ENCODE assay signal across 8 mouse cellular contexts in genomic region chr5:76183043-76183749, GRCm38 (mm10). TPM values are rescaled to one million over a fixed set of nuclear protein-coding genes. Genes with fewer than 3 reads are reported as not detected.
A peak's percentile ranks its signal among the peaks of the same experiment; 100 is the strongest.
DNase-seq lines count a peak whose midpoint lies in the region; ATAC-seq and TF ChIP-seq lines count a peak whose summit lies in the region.

No protein-coding gene starts in this region.

- H3K4me1 ChIP-seq in heart, postnatal 0 days (ENCODE audit: control insufficient read depth, insufficient read depth) = peaks cover 18% of the 10 kb centered on the region
- H3K4me1 ChIP-seq in MEL (ENCODE audit: control insufficient read depth in 1 of 2, insufficient read depth in 2 of 2, low read length in 2 of 2) = peaks cover 10 to 23% of the 10 kb centered on the region in 2 experiments
- peaks cover 26% of the 10 kb centered on the region for H3K4me1 ChIP-seq in midbrain, embryonic 10.5 days

- peak overlapping the region; percentile 80 for H3K4me2 ChIP-seq in heart, postnatal 0 days (ENCODE audit: low read depth, low read length)

- no peak; the same call in 1 of the 2 replicates for ATAC-seq in heart, postnatal 0 days (ENCODE audit: insufficient read depth, low read depth)
- 0 out of 2 replicates have a peak, but pooled peaks have one; percentile 10 for ATAC-seq in granulocyte monocyte progenitor cell, adult 5-6 weeks (replicated peaks; ENCODE audit: poor library complexity, severe bottlenecking)

- peak overlapping the region; percentile 66 for H3K4me3 ChIP-seq in heart, postnatal 0 days (ENCODE audit: low read depth, low read length)
- H3K4me3 ChIP-seq in MEL (ENCODE audit: control insufficient read depth in 1 of 2, insufficient read depth in 1 of 2, low read depth in 2 of 2, low read length in 2 of 2) = peak overlapping the region; percentile 77 to 88
- peak overlapping the region; percentile 90 for H3K4me3 ChIP-seq in midbrain, embryonic 10.5 days

- no peaks in the 10 kb centered on the region for H3K9me3 ChIP-seq in heart, postnatal 0 days (replicated peaks; ENCODE audit: control insufficient read depth, low read length)
- no peaks in the 10 kb centered on the region for H3K9me3 ChIP-seq in MEL (replicated peaks; ENCODE audit: insufficient read depth, low read length)
- no peaks in the 10 kb centered on the region for H3K9me3 ChIP-seq in midbrain, embryonic 10.5 days (replicated peaks)

- H3K79me2 ChIP-seq in MEL (ENCODE audit: control insufficient read depth, insufficient read depth, low read length, poor library complexity) = peaks cover 33% of the 10 kb centered on the region

- intact Hi-C loops in heart, postnatal 36 days (cut with DNase I) = no loop called here

- no peak for TF ChIP-seq CTCF in heart, postnatal 0 days (IDR thresholded peaks at IDR 0.05; ENCODE audit: low read depth)
- TF ChIP-seq CTCF in MEL (IDR thresholded peaks at IDR 0.05 in 2 of 3, conservative IDR thresholded peaks at IDR 0.05 in 1 of 3; ENCODE audit: control insufficient read depth in 1 of 3, insufficient read depth in 1 of 3, low read depth in 2 of 3, low read length in 3 of 3, poor library complexity in 1 of 3, severe bottlenecking in 1 of 3) = no peak

- peak overlapping the region; percentile 91 for H3K27ac ChIP-seq in heart, postnatal 0 days (ENCODE audit: low read depth)
- no peak overlapping the region for H3K27ac ChIP-seq in MEL (ENCODE audit: control insufficient read depth, low read depth, low read length)
- H3K27ac ChIP-seq in midbrain, embryonic 10.5 days (replicated peaks) = peak overlapping the region; percentile 99

- no peak for TF ChIP-seq RAD21 in MEL (IDR thresholded peaks at IDR 0.05; ENCODE audit: low read depth, low read length)

- H3K9ac ChIP-seq in heart, postnatal 0 days (replicated peaks; ENCODE audit: low read depth, low read length) = peak overlapping the region; percentile 75; the same call in 1 of the 2 replicates
- H3K9ac ChIP-seq in MEL (ENCODE audit: control insufficient read depth, low read depth, low read length, poor library complexity, severe bottlenecking) = peak overlapping the region; percentile 57

- no peak for TF ChIP-seq EP300 in heart, postnatal 0 days (IDR thresholded peaks at IDR 0.05; ENCODE audit: low read depth)
- TF ChIP-seq EP300 in MEL (IDR thresholded peaks at IDR 0.05; ENCODE audit: low read depth in 1 of 2, low read length in 2 of 2) = peak in 1 of 2 experiments; percentile 26; a peak in 1 of 4 replicates

- TF ChIP-seq POLR2A in MEL (IDR thresholded peaks at IDR 0.05; ENCODE audit: control insufficient read depth in 1 of 2, insufficient read depth in 1 of 2, low read depth in 1 of 2, low read length in 2 of 2, poor library complexity in 1 of 2) = no peak

- H3K27me3 ChIP-seq in heart, postnatal 0 days (ENCODE audit: control insufficient read depth, insufficient read depth, low read length) = no peaks in the 10 kb centered on the region
- no peaks in the 10 kb centered on the region for H3K27me3 ChIP-seq in MEL (ENCODE audit: control insufficient read depth in 1 of 2, insufficient read depth in 2 of 2, low read length in 2 of 2)
- H3K27me3 ChIP-seq in midbrain, embryonic 10.5 days (ENCODE audit: low read depth, poor library complexity, severe bottlenecking) = peaks cover 12% of the 10 kb centered on the region

- no peak for DNase-seq in heart, postnatal 0 days (ENCODE audit: low spot score)
- no peak for DNase-seq in heart, postnatal 36 days
- peak; percentile 62 for DNase-seq in MEL (ENCODE audit: low read depth, low spot score)
- DNase-seq in midbrain, embryonic 10.5 days (ENCODE audit: low spot score) = no peak
- no peak for DNase-seq in right cerebral cortex, postnatal 10 days (ENCODE audit: low spot score in 2 of 2)
- no peak for DNase-seq in embryo, embryonic 9.5 days (ENCODE audit: extremely low spot score)
- DNase-seq in B cell, adult 2 months = no peak

- H3K36me3 ChIP-seq in heart, postnatal 0 days (replicated peaks; ENCODE audit: control insufficient read depth, insufficient read depth, low read length) = no peaks in the 10 kb centered on the region
- peaks cover 0 to 30% of the 10 kb centered on the region in 2 experiments; a peak in 3 of 4 replicates for H3K36me3 ChIP-seq in MEL (ENCODE audit: control insufficient read depth in 1 of 2, insufficient read depth in 2 of 2, low read length in 2 of 2)
- peaks cover 21% of the 10 kb centered on the region for H3K36me3 ChIP-seq in midbrain, embryonic 10.5 days

- 34% methylated on average over 17 of the region's 17 CpGs for WGBS in heart, postnatal 0 days
- WGBS in midbrain, embryonic 10.5 days = 43% methylated on average over 17 of the region's 17 CpGs

TF ChIP-seq in MEL, 35 proteins besides CTCF, POLR2A, EP300 and RAD21:
- no peak for TF ChIP-seq ZKSCAN1 (IDR thresholded peaks at IDR 0.05; ENCODE audit: low read depth, low read length)
- peak; percentile 91 for TF ChIP-seq ZNF384 (IDR thresholded peaks at IDR 0.05; ENCODE audit: low read depth, low read length)
- no peak for TF ChIP-seq MXI1 (IDR thresholded peaks at IDR 0.05; ENCODE audit: low read depth, low read length)
- no peak for TF ChIP-seq TAL1 (IDR thresholded peaks at IDR 0.05; ENCODE audit: low read length)
- TF ChIP-seq MYB (IDR thresholded peaks at IDR 0.05; ENCODE audit: low read depth, low read length) = no peak
- TF ChIP-seq CHD1 (IDR thresholded peaks at IDR 0.05; ENCODE audit: low read depth, low read length) = no peak
- TF ChIP-seq MYC (IDR thresholded peaks at IDR 0.05; ENCODE audit: low read depth, low read length) = peak; percentile 63; the same call in 1 of the 2 replicates
- TF ChIP-seq JUND (IDR thresholded peaks at IDR 0.05; ENCODE audit: low read depth, low read length) = no peak
- no peak; the same call in 1 of the 2 replicates for TF ChIP-seq ELF1 (IDR thresholded peaks at IDR 0.05; ENCODE audit: low read depth, low read length)
- TF ChIP-seq BHLHE40 (IDR thresholded peaks at IDR 0.05; ENCODE audit: borderline replicate concordance, low read depth, low read length) = no peak
- TF ChIP-seq USF1 (IDR thresholded peaks at IDR 0.05; ENCODE audit: low read depth, low read length) = 0 out of 2 replicates have a peak, but pooled peaks have one; percentile 11
- TF ChIP-seq MAX (IDR thresholded peaks at IDR 0.05; ENCODE audit: low read length) = peak; percentile 72
- 0 out of 2 replicates have a peak, but pooled peaks have one; percentile 16 for TF ChIP-seq RCOR1 (IDR thresholded peaks at IDR 0.05; ENCODE audit: low read depth, low read length)
- TF ChIP-seq POLR2AphosphoS2 (IDR thresholded peaks at IDR 0.05; ENCODE audit: low read length) = no peak
- TF ChIP-seq NRF1 (IDR thresholded peaks at IDR 0.05; ENCODE audit: insufficient read depth, low read depth, low read length, poor library complexity, severe bottlenecking) = peak; percentile 48; the same call in 1 of the 2 replicates
- no peak for TF ChIP-seq MEF2A (IDR thresholded peaks at IDR 0.05; ENCODE audit: extremely low read depth, insufficient replicate concordance, low read depth, low read length, poor library complexity, severe bottlenecking)

RNA-seq across cellular contexts. Expression of gene Tmem165, which starts 0.5 kb away (rescaled TPM):
- 81.9 and 108 TPM in 2 replicates for total RNA-seq in heart, postnatal 0 days (2014; rRNA removed; ENCODE audit: low replicate concordance)
- polyA plus RNA-seq in heart, postnatal 0 days (2015; fragmentation: Nextera tagmentation; extraction: Ambion mirVana) = 46.4 and 48.9 TPM in 2 replicates
- 10 to 100 TPM; 19.3 to 23.3 TPM for total RNA-seq in heart, postnatal 36 days (2021)
- 73.0 and 77.7 TPM in 2 replicates for total RNA-seq in MEL (2012; rRNA removed)
- 100 to 1,000 TPM in 1 of 2 experiments, 10 to 100 TPM in 1; 66.5 to 154 TPM for polyA plus RNA-seq in MEL (2012; ENCODE audit: insufficient read depth in 1 of 2, insufficient read length in 2 of 2, low read depth in 1 of 2, low replicate concordance in 2 of 2, missing spikeins in 1 of 2)
- total RNA-seq in granulocyte monocyte progenitor cell, adult 5-6 weeks (2014; fragmentation: Nextera tagmentation) = 98.5 and 105 TPM in 2 replicates
- 133 and 147 TPM in 2 replicates for total RNA-seq in granulocyte monocyte progenitor cell, adult 5-6 weeks (2017)
- polyA plus RNA-seq in midbrain, embryonic 10.5 days (2016; fragmentation: Nextera tagmentation; extraction: Ambion mirVana) = 75.4 and 81.0 TPM in 2 replicates

RNA-seq across cellular contexts. Expression of gene Srd5a3, which starts 43.1 kb away (rescaled TPM):
- 23.7 and 24.3 TPM in 2 replicates for total RNA-seq in heart, postnatal 0 days (2014; rRNA removed; ENCODE audit: low replicate concordance)
- 25.5 and 26.9 TPM in 2 replicates for polyA plus RNA-seq in heart, postnatal 0 days (2015; fragmentation: Nextera tagmentation; extraction: Ambion mirVana)
- 1 to 10 TPM; 9.0 to 9.2 TPM for total RNA-seq in heart, postnatal 36 days (2021)
- 17.0 and 18.3 TPM in 2 replicates for total RNA-seq in MEL (2012; rRNA removed)
- polyA plus RNA-seq in MEL (2012; ENCODE audit: insufficient read depth in 1 of 2, insufficient read length in 2 of 2, low read depth in 1 of 2, low replicate concordance in 2 of 2, missing spikeins in 1 of 2) = 10 to 100 TPM in 1 of 2 experiments, not detected in 1; 33.2 TPM
- 36.0 and 38.7 TPM in 2 replicates for total RNA-seq in granulocyte monocyte progenitor cell, adult 5-6 weeks (2014; fragmentation: Nextera tagmentation)
- total RNA-seq in granulocyte monocyte progenitor cell, adult 5-6 weeks (2017) = 34.8 and 40.6 TPM in 2 replicates
- polyA plus RNA-seq in midbrain, embryonic 10.5 days (2016; fragmentation: Nextera tagmentation; extraction: Ambion mirVana) = 23.6 and 23.9 TPM in 2 replicates
